Mouse (Mus musculus): ENCODE measurements at regions not wholly inside any gene's neighbourhood (a gene's known extent, or its start where the extent isn't known, plus 50 kb on each side); places are given as distances from the start of the nearest gene placed in this dataset.
"Not testable (repeated sequence)": the region's sequence is repeated elsewhere in the genome, so short reads cannot be mapped to it uniquely, and the experiment has no call there.

GRCm38 (mm10) chr10:120726369-120726768 is 172.5 kb downstream of the Msrb3 start:
- peak; percentile 57 for DNase-seq (ENCODE audit: low read depth, low spot score)

GRCm38 (mm10) chr10:120721956-120722532 is 176.9 kb downstream of the Msrb3 start:
- DNase-seq (ENCODE audit: low read depth, low spot score), result no peak

GRCm38 (mm10) chr10:120720981-120721380 is 177.9 kb downstream of the Msrb3 start:
- DNase-seq (ENCODE audit: low read depth, low spot score), result no peak

- no peak for DNase-seq (ENCODE audit: low read depth, low spot score)
Observed at GRCm38 (mm10) chr10:120720061-120720460, 178.8 kb downstream of the Msrb3 start.

GRCm38 (mm10) chr10:120717159-120717567 is 181.7 kb downstream of the Msrb3 start:
- peak; percentile 16 for DNase-seq (ENCODE audit: low read depth, low spot score)

- peak; percentile 61 for DNase-seq (ENCODE audit: low read depth, low spot score)
Observed at GRCm38 (mm10) chr10:120716391-120716790, 182.5 kb downstream of the Msrb3 start.

GRCm38 (mm10) chr10:120707771-120708750 is 190.8 kb downstream of the Msrb3 start:
- peak; percentile 70 for DNase-seq (ENCODE audit: low read depth, low spot score)

GRCm38 (mm10) chr10:120706684-120707290 is 192.1 kb downstream of the Msrb3 start:
- no peak for DNase-seq (ENCODE audit: low read depth, low spot score)

- peak; percentile 81 for DNase-seq (ENCODE audit: low read depth, low spot score)
Observed at GRCm38 (mm10) chr10:120701833-120702232, 197.1 kb downstream of the Msrb3 start.

- DNase-seq (ENCODE audit: low read depth, low spot score), result peak; percentile 49
Observed at GRCm38 (mm10) chr10:120697275-120697856, 201.5 kb downstream of the Msrb3 start.

- DNase-seq (ENCODE audit: low read depth, low spot score), result no peak
Observed at GRCm38 (mm10) chr10:120696481-120696880, 202.4 kb downstream of the Msrb3 start.

- DNase-seq (ENCODE audit: low read depth, low spot score), result peak; percentile 59
Observed at GRCm38 (mm10) chr10:120694472-120694871, 204.4 kb downstream of the Msrb3 start.

GRCm38 (mm10) chr10:120691451-120691850 is 207.4 kb downstream of the Msrb3 start:
- DNase-seq (ENCODE audit: low read depth, low spot score), result no peak

- DNase-seq (ENCODE audit: low read depth, low spot score), result no peak
Observed at GRCm38 (mm10) chr10:120686123-120686522, 209.9 kb upstream of the Hmga2 start.

GRCm38 (mm10) chr10:120682021-120682420 is 205.8 kb upstream of the Hmga2 start:
- peak; percentile 72 for DNase-seq (ENCODE audit: low read depth, low spot score)

GRCm38 (mm10) chr10:120679982-120680381 is 203.7 kb upstream of the Hmga2 start:
- no peak for DNase-seq (ENCODE audit: low read depth, low spot score)

GRCm38 (mm10) chr10:120678277-120678676 is 202.0 kb upstream of the Hmga2 start:
- no peak for DNase-seq (ENCODE audit: low read depth, low spot score)

- no peak for DNase-seq (ENCODE audit: low read depth, low spot score)
Observed at GRCm38 (mm10) chr10:120675369-120675768, 199.1 kb upstream of the Hmga2 start.

GRCm38 (mm10) chr10:120674321-120675045 is 198.2 kb upstream of the Hmga2 start:
- peak; percentile 26 for DNase-seq (ENCODE audit: low read depth, low spot score)

GRCm38 (mm10) chr10:120667678-120668031 is 191.4 kb upstream of the Hmga2 start:
- not testable (repeated sequence) for DNase-seq (ENCODE audit: low read depth, low spot score)

- peak; percentile 85 for DNase-seq (ENCODE audit: low read depth, low spot score)
Observed at GRCm38 (mm10) chr10:120666985-120667677, 190.9 kb upstream of the Hmga2 start.

All from ZHBTc4 (cell line).